Mouse (Mus musculus) right cerebral cortex, adult 18-20 months (tissue): ENCODE measurements around the gene Ankub1.
A peak's percentile ranks its signal among the peaks of the same experiment; 100 is the strongest.

Experiments used
- DNase-seq: peaks from one replicate; pipeline ENCODE4 v3.0.0; 2022; ENCODE audit warnings: mixed read lengths

The Ankub1 gene

DNA sequence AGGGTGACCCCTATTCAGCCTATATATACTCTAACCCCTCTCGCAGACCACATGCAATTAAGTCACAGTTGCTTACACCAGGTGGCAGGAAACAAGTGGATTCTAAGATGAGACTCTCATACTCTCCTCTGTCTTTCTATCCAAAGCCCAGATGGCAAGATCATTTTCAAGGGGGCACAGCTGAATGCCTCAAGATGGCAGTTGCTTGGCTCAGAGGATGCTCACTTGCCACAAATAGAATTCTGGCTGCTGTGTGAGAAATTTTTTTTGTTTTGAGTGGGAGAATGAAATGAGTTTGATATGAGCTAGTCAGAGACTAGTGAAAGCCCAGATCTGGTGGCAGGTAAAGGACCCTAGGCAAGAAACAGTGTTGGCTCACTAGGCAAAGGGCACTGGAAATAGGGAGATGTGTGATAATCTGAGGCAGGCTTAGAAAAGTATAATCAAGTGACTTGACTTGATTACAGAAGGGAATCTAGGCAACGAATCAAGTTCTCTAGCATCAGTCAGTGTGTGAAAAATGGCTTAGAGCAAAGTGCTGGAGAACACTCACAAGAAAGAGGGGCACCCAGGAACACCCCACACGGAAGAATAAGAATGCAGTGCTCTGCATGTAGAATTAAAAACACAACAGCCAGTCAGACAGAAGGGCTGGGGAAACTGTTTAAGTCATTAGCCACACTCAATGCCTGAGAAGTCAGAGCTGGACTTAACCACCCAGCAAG is 57.7 kb downstream of the Ankub1 start:
- peak; percentile 20 for DNase-seq

DNA sequence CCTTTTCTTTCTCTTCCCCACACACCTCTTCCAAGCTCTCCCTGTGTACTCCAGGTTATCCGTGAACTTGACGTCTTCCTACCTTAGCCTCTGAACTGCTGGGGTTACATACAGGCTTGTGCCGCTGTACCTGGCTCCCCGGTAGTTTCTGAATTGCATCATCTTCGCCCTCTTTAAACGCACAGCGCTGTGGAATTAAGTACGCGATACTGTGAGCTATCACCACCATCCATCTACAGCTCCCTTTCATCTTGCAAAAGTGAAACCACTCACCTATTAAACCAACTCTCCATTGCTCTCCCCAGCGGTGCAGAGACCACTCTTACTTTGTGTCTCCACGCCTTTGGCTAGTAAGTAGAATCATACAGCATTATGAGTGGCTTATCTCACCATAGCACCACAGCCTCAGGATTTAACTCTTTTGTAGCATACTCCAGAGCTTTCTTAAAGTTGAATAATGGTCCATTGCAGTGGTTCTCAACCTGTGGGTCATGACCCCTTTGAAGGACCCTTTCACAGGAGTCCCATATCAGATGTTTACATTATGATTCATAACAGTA is 65.6 kb downstream of the Ankub1 start:
- DNase-seq, result no peak

DNA sequence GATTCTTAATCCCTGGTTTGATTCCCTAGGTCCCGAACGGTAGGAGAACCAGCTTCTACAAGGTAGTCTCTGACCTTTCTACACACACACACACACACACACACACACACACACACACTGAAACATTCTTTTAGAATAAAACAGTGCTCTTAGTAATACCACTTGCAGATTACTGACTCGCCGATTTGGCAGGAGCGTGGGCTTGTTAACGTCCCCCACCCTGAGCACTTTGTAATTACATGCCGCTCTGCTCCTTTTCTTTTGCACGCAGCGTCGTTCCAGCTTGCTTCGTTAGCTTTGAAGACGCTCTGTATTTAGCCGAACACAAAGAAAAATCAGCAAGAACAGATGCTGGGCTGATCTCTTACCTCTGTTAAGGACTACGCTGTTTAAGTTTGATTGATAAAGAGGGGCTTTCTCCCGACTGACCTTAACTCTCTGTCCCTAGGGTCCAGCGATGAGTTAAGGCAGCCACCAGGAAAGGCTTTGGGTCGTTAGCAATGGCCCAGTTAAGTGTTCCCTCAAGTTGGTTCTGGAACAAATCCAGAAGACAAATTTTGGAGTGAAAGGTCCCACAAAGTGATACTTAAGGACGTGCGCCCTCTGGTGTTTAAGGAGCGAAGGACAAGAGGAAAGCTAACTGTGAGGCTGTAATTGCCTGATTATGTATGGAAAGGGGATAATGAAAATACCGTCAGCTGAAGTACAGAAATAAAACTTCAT is 67.2 kb downstream of the Ankub1 start:
- DNase-seq, result peak; percentile 50

DNA sequence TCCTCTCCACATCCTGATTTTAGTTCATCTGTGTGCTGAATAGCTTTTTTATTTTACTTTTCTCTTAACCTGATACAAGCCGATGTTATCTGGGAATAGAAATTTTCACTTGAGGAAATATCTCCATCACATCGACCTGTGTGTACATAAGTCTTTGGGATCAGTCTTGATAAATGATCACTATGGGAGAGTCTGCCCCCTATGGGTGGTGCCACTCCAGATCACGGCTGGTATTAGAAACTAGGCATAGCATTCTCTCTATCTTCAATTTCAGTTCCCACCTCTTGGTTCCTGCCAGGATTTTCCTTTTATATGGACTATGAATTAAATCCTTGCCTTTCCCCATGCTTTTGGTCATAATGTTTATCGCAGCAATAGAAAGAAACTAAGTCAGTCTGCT is 72.9 kb downstream of the Ankub1 start:
- DNase-seq, result peak; percentile 6

DNA sequence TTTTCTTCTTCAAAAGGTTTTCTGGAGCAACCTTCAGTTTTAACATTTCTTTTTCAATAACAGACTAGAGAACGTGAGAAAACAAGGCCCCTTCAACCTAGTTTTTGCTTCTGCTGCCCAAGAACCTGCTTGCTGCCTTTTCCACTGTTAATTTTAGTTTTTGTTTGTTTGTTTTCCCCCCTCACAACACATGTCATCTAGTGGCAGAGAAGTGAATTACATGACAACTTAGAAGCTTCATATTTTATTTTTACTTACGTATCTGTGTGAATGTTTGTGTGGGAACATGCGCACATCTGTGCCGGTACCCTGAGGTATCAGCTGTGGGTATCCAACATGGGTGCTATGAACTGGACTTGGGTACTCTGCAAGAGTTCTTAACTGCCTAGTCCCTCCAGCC is 76.9 kb downstream of the Ankub1 start:
- DNase-seq, result no peak

DNA sequence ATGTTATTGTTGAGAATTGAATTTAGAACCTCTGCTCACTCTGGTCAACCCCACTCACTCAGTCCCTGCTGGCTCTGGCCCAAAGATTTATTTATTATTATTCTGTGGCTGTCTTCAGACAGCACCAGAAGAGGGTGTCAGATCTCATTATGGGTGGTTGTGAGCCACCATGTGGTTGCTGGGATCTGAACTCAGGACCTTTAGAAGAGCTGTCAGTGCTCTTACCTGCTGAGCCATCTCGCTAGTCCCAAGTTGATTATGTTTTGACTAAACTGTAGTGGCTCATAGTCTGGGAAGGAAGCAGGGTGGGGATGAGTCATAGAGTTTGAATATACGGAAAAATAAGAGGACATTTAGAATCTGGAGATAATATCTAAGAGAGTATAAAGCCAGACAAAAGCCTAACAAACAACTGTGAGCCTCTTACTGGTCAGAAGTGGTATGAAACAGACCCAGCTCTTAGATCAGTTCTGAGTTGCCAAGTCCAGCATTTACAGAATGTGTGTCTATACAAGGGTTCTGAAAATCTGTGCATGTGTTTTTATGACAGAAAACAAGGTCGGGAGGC is 80.1 kb downstream of the Ankub1 start:
- DNase-seq, result no peak

DNA sequence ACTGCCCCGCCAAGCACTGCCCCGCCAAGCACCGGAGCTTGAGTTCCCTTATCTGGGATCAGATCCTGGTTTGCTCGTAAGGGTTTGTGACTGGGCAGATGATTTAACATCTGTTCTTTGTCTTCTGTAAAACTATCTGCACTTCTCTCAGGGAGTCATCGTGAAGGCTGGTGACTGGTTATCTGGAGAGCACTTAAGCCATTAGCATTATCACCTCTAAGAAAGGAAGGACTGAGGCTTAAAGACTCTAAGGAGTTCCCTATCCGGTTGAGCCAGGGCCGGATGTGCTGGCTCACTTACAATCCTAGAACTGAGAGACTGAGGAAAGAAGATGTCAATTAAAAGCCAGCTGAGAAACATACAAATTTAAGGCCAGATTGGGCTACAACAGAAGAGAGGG is 80.8 kb downstream of the Ankub1 start:
- DNase-seq, result no peak
